Mouse (Mus musculus) lung, postnatal 25 days (tissue): ENCODE results near the gene Ang5.
"Not testable (repeated sequence)": the region's sequence is repeated elsewhere in the genome, so short reads cannot be mapped to it uniquely, and the experiment has no call there.

Source experiments
- DNase-seq: peaks from one replicate; pipeline ENCODE4 v3.0.0; 2022; ENCODE audit warnings: low spot score

The Ang5 gene

DNA sequence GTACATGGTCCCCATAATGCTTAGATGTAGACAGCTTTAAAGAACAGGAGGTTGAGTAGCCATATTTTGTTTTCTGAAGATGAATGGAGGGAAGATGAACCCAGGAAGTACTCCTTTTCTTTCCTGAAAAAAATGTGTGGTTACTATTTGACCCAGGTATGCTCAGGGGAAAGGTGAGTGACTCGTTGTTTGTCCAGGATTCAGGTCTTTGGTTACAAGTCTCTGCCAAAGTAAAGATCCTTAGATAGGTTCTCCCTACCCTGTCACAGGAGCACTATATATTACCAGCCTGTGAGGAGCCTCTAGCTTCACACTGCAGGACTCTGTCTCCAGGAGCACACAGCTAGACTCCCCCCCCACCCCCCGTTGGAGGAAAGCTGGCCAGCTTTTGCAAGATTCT is at the start of gene Ang5:
Gene Ang5, plus strand, starts transcription at position 301 of the 400 bp plus-strand sequence.
- not testable (repeated sequence) for DNase-seq

DNA sequence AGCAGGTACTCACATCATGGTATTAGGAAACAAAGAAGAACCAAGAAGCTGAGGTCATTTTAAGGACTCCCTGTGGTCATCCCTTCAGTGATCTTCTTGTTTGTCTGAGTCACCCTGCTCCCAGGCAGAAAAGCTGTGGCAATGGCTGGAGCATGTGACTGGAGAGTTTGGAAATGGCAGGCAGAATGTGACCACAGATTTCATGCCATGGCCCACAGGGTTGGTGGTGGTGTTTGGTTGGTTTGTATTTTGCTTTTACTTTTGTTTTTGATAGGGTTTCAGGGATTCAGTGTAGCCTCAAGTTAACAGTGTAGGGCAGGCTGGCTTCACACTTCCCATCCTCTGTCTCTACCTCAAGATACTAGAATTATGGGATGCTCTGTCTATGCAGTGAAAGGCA is 38.7 kb upstream of the Ang5 start:
- DNase-seq = peak; percentile 5

DNA sequence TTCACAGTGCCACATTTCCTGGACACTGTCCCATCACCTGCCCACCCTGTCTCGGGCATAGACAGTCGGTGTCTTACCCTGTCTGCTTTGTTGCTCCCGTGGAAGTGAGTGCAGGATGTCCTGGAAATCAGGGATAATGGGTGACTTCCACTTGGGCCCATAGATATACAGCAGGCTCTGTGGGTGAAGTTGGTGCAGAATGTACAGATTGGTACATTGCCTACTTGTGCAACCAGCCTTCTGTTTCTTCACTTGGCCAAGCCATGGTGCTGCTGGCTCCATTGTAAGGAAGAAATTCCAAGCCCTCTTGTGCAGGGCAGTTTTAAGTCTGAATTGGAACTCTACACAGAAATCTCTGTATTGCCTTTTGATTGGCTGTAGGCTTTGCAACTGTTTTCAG is 33.4 kb upstream of the Ang5 start, which contains the start of gene Ear10:
Gene Ear10, minus strand, starts transcription at position 101 of the 400 bp plus-strand sequence.
- not testable (repeated sequence) for DNase-seq

DNA sequence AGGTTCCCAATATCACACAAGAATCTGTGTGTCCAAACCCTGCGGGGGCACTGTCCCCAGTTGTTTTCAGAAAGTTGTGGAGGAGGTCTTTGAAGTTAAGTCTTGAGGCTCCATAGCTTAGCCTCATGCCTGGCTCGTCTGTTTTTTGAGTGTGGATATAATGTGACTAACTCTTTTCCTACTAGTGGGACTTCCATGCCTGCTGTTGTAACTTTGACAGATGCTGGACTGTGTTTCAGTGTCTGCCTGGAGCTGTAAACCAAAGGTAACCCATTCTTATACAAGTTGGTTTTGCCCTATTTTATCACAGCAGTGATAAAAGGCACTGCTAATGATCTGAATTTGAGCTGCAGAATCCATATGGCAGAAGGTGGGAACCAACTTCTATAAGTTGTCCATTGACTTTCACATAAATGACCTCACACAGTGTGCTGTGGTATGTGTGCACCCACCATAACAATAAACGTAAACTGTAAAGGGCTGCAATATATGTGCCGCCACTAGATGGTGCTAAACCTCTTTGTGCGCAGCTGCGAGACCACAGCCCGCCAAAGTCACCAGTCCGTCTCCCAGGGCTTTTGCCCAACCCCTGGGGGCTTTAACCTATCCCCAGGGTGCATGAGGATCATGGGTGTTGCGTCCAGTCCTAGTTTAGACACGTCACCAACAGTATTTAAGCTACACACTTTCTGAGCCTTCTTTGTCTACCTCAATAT is 32.0 kb upstream of the Ang5 start, which contains the start of gene Gm8113:
Gene Gm8113, plus strand, starts transcription at position 703 of the 716 bp plus-strand sequence.
- DNase-seq = peak; percentile 45

DNA sequence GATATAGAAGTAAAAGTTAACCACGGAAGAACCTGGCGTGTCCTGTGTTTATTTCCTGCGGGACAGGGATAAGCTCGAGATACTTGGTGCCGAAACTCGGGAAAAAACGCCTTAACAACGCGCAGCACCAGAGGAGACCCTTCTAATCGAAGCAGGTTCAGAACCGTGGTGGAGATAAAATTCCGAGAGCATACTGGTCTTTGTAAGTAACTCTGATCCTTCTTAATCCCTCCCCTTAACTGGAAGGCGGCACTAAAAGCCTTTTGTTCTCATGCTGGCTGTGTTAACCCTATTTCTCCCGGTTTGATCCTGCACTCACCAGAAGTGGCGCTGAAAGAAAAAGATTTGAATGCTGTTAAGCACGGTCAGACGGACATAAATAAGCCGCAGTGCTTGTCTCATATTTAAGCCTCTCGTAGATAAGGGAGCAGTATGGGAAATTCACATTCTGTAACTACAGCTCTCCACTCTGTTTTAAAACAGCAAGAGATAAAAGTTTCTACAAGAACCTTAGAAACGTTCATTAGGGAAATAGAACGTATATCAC is 31.4 kb upstream of the Ang5 start:
- not testable (repeated sequence) for DNase-seq

DNA sequence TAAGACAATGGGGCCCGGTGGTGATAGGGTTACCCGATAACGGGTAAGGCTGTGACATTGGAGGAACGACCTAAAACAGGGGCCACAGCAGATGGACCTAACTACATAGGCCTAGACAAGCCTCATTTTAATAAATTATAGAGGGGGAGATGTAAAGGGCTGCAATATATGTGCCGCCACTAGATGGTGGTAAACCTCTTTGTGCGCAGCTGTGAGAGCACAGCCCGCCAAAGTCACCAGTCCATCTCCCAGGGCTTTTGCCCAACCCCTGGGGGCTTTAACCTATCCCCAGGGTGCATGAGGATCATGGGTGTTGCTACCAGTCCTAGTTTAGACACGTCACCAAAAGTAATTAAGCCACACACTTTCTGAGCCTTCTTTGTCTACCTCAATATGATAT is 23.9 kb upstream of the Ang5 start:
- peak; percentile 2 for DNase-seq

DNA sequence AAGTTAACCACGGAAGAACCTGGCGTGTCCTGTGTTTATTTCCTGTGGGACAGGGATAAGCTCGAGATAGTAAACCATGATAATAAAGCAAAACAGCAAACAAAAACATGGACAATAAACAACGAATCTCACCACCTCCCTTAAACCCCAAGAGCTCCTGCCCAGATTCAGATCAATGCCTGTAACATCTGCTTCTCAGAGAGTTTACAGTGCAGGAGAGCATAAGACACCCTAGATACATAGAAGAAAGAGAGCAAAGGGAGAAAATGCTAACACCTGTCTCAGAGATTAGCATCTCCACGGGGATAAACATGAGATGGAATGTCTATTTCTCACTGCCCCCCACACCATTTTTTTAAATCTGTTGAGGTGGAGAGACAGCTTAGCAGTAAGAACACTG is 23.5 kb upstream of the Ang5 start:
- DNase-seq = not testable (repeated sequence)

DNA sequence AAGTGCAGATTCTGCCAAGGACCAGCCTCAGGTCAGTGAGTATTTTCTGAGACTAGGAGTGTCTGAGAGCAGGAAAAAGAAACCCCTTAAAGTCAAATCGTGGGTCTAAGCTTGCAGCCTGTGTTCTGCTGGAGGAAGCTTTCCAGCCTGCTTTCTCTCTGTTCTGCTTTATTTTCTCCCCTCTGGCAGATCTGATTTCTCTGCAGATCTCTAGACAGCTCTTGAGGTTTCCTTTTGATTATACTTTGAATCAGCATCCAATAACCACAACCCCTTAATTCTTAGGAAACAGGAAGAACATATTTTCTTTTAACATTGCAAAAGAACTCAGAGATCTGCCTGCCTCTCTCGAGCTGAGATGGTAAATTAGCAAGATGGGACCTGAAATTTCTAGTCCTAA is 3.5 kb upstream of the Ang5 start:
- not testable (repeated sequence) for DNase-seq

DNA sequence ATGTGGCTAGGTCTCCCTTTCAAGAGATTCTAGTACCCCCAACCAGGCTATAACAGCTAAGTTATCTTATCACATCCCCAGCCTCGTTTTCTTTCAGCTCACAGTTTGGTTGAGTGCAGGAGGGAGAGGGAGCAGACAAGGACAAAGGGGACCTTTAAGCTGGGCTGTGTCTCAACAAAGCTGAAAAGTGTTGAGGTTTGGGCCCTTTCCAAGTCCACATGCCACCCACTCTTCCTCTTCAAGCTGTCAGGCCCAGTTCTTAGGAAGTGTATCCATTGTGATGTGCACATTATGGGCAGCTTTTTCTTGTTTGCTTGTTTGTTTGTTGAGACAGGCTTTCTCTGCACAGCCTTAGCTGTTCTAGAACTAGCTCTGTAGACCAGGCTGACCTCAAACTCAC is 1.8 kb upstream of the Ang5 start:
- not testable (repeated sequence) for DNase-seq

DNA sequence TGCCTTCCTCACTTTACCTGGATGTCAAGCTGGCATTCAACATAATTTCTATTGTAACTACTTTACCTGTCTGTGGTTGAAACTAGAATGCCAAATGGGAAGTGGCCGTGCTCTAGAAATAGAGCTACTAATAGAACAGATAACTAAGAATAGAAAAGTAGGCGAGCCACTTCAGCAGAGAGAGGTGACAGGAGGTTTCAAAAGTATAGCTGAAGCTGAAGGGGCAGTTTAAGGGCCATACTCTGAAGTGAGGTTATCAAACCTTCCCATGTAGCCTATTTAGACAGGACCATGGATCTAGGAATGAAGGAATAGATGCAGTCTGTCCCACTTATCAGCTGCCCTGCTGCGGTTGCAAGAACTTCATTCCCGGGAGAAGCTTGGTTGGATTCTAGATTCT is 26.6 kb downstream of the Ang5 start:
- DNase-seq = no peak

DNA sequence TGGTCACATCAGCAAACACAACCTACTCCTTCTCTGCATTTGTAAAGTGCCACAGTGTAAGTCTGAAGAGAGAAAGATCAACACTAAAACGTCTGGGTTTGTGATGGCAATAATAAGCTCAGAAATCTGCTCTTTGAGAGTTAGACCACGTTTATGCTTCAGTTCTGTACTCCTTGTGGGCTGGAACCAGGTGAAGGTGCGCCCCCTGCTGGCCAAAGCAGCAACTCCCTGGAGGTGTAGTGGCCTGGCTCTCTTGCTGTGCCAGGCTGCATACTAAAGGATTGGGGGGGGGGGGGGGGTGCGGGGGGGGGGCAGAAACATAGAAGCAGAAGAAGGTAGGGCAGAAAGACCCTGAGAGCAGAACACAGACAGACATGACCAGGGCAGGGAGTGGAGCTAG is 27.0 kb downstream of the Ang5 start:
- DNase-seq = peak; percentile 39

DNA sequence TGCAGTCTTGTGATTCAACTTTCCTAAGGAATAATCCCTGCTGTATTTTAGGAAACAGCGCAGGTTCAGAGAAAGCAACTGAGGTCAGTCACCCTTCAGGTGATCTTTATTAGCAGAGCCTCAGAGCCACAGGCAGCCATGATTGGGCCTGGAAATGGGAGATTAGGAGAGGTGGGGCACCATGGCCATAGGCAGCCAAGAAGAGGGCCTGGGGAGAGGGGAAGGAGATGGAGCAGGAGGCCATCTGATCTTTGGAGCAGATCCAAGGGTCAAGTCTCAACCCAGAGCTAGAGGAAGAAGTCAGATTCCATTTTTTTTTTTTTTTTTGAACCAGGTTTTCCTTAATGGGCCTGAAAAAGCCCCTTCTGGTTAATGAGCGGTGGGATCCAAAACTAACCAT is 29.3 kb downstream of the Ang5 start:
- DNase-seq = no peak

DNA sequence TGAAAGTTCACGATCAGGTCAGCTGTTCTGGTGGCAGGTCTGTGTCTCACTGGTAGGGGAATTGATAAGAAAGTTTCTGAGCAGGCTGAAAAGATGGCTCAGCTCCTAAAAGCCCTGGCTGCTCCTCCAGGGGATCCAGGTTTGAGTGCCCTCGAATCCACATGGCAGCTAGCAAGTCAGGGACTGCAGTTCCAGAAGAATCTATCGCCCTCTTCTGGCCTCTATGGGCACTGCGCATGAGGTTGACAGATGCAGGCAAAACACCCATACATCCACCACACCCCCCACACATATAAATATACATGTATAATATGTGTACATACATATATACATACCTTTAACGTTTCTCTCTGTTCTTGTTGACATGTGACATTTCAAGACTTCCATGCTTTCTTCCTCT is 30.5 kb downstream of the Ang5 start:
- DNase-seq = peak; percentile 52

DNA sequence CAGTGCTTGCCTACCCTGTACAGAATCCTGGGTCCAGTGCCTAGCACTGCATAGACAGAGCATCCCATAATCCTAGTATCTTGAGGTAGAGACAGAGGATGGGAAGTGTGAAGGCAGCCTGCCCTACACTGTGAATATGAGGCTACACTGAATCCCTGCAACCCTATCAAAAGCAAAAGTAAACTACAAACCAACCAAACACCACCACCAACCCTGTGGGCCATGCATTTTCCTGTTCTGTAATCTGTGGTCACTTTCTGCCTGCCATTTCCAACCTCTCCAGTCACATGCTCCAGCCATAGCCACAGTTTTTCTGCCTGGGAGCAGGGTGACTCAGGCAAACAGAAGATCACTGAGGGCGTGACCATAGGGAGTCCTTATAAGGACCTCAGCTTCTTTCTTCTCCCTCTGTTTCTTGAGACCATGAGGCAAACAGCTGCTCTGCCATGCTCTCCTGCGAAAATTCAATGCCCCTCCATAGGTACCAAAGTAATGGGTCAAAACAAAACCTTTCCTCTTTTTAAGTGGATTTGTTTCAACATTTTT is 41.7 kb downstream of the Ang5 start:
- peak; percentile 2 for DNase-seq

DNA sequence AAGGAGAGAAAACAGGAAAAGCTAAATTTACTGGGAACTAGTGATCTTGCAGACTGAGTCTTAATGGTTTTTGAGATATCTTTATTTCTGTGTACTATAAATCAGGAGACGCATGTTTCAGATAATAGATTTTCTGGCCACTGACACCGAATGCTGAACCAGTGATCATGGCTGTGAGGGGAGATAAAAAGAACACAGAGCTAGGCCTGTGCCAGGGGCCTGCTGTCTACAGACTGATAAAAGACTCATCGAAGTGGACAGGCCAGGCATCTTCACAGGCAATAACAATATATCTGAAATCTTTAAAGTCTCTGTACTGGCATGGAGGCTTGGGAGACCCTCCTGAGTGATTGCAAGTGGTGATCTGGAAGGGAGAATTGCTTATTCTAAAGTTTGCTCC is 44.7 kb downstream of the Ang5 start:
- no peak for DNase-seq

DNA sequence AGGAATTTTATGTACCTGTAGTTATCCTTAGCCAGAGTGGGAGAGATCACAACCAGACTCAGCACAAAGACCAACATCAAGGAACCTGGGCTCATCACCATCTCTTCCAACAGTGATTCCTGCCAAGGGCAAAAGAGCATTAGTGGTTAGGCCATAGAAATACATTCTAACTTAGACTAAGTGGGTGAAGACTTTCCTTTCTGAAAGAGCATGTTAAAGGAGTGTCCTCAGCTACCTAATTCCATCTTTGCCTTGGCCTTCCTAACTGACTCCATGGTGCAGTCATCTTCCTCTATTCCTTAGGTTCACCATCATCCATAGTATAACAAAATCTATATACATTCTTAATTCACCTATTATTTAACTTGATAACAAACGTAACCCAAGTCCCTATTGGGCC is 45.3 kb downstream of the Ang5 start, which contains the start of gene Ang6:
Gene Ang6, minus strand, starts transcription at position 101 of the 400 bp plus-strand sequence.
- DNase-seq = no peak

DNA sequence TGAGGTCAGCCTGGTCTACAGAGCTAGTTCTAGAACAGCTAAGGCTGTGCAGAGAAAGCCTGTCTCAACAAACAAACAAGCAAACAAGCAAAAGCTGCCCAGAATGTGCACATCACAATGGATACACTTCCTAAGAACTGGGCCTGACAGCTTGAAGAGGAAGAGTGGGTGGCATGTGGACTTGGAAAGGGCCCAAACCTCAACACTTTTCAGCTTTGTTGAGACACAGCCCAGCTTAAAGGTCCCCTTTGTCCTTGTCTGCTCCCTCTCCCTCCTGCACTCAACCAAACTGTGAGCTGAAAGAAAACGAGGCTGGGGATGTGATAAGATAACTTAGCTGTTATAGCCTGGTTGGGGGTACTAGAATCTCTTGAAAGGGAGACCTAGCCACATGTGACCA is 51.2 kb downstream of the Ang5 start:
- DNase-seq = not testable (repeated sequence)

DNA sequence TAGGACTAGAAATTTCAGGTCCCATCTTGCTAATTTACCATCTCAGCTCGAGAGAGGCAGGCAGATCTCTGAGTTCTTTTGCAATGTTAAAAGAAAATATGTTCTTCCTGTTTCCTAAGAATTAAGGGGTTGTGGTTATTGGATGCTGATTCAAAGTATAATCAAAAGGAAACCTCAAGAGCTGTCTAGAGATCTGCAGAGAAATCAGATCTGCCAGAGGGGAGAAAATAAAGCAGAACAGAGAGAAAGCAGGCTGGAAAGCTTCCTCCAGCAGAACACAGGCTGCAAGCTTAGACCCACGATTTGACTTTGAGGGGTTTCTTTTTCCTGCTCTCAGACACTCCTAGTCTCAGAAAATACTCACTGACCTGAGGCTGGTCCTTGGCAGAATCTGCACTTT is 52.8 kb downstream of the Ang5 start:
- DNase-seq = not testable (repeated sequence)
